In the genomic region with DNA sequence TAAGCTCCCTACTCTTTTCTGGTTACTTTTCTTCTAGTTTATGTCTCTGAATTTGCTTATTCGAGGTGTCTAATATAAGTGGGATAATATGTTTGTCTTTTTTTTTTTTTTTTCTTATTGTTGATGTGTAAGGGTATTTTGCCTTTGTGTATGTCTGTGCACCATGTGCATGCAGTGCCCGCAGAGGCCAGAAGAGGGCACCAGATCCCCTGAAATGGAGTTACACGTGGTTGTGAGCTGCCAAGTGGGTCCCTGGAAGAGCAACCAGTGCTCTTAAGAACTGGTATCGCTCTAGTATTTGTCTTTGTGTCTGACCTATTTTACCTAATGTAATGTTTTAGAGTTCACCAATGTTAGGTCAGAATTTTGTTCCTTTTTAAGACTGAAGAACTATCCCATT, we compare ENCODE assay signal across 8 mouse cellular contexts. TPM values are rescaled to one million over a fixed set of nuclear protein-coding genes. Genes with fewer than 3 reads are reported as not detected.
DNase-seq lines count a peak whose midpoint lies in the region; ATAC-seq and TF ChIP-seq lines count a peak whose summit lies in the region.

No protein-coding gene starts in this region.

- DNase-seq in kidney, adult 11 months, result peak; percentile 72
- peak; percentile 73 for DNase-seq in CH12.LX (ENCODE audit: extremely low read depth)
- peak; percentile 35 for DNase-seq in adipocyte (ENCODE audit: low spot score)
- DNase-seq in embryo, embryonic 11 days, result peak; percentile 66
- peak; percentile 33 to 62 for DNase-seq in layer of hippocampus, postnatal 25 days (ENCODE audit: extremely low spot score in 1 of 2, low spot score in 1 of 2)
- peak; percentile 80 for DNase-seq in neural tube, embryonic 11.5 days (ENCODE audit: low spot score)
- peak; percentile 49 for DNase-seq in yolk sac, embryonic 10.5 days (ENCODE audit: low spot score)

- no peaks in the 10 kb centered on the region for H3K9me3 ChIP-seq in kidney, embryonic 14.5 days (ENCODE audit: control insufficient read depth, low read length)
- no peaks in the 10 kb centered on the region for H3K9me3 ChIP-seq in CH12.LX (replicated peaks; ENCODE audit: low read length)
- no peaks in the 10 kb centered on the region for H3K9me3 ChIP-seq in neural tube, embryonic 11.5 days (ENCODE audit: control insufficient read depth, low read length)

- in situ Hi-C loops in CH12.LX (cut with MboI; ENCODE audit: low pct_ligation_motif_present, low pct_unique_long_range_greater_than_20kb, low sequenced_read_pairs), result no loop called here

- H3K4me2 ChIP-seq in kidney, embryonic 14.5 days (replicated peaks; ENCODE audit: low read depth, low read length), result no peak overlapping the region
- no peak overlapping the region for H3K4me2 ChIP-seq in CH12.LX (ENCODE audit: insufficient read depth, low read depth, poor library complexity, severe bottlenecking)
- H3K4me2 ChIP-seq in neural tube, embryonic 11.5 days (ENCODE audit: low read depth), result no peak overlapping the region

- no peaks in the 10 kb centered on the region for H3K27me3 ChIP-seq in kidney, embryonic 14.5 days (ENCODE audit: control insufficient read depth, insufficient read depth, low read length)
- H3K27me3 ChIP-seq in CH12.LX (replicated peaks), result no peaks in the 10 kb centered on the region
- no peaks in the 10 kb centered on the region for H3K27me3 ChIP-seq in neural tube, embryonic 11.5 days (ENCODE audit: control insufficient read depth, insufficient read depth, low read length)

- TF ChIP-seq EP300 in CH12.LX (IDR thresholded peaks at IDR 0.05; ENCODE audit: low read length), result no peak

- TF ChIP-seq CTCF in CH12.LX (conservative IDR thresholded peaks at IDR 0.05 in 1 of 2, IDR thresholded peaks at IDR 0.05 in 1 of 2; ENCODE audit: low read depth in 2 of 2, low read length in 2 of 2), result peak; percentile 84 to 86

- H3K27ac ChIP-seq in kidney, embryonic 14.5 days (ENCODE audit: low read depth, low read length), result no peak overlapping the region
- no peak overlapping the region for H3K27ac ChIP-seq in CH12.LX (ENCODE audit: insufficient read depth, low read depth)
- no peak overlapping the region for H3K27ac ChIP-seq in neural tube, embryonic 11.5 days (ENCODE audit: low read depth, low read length)

- no peak for ATAC-seq in kidney, embryonic 14.5 days (ENCODE audit: low FRiP score, low TSS enrichment)
- no peak for ATAC-seq in neural tube, embryonic 11.5 days (ENCODE audit: insufficient read depth, low FRiP score, low TSS enrichment)

- peak; percentile 81 for TF ChIP-seq RAD21 in CH12.LX (IDR thresholded peaks at IDR 0.05; ENCODE audit: low read depth, low read length)

- dilution Hi-C loops in CH12.LX (cut with MboI; ENCODE audit: extremely low pct_ligation_motif_present, extremely low pct_unique_long_range_greater_than_20kb, low sequenced_read_pairs), result no loop called here

- H3K36me3 ChIP-seq in kidney, embryonic 14.5 days (ENCODE audit: control insufficient read depth, insufficient read depth, low read length), result no peaks in the 10 kb centered on the region
- H3K36me3 ChIP-seq in CH12.LX (replicated peaks in 1 of 2; ENCODE audit: control insufficient read depth in 1 of 2, insufficient read depth in 1 of 2, low read length in 1 of 2), result no peaks in the 10 kb centered on the region
- H3K36me3 ChIP-seq in neural tube, embryonic 11.5 days (ENCODE audit: control insufficient read depth, insufficient read depth, low read length), result no peaks in the 10 kb centered on the region

- H3K4me1 ChIP-seq in kidney, embryonic 14.5 days (ENCODE audit: control insufficient read depth, insufficient read depth, low read length), result no peaks in the 10 kb centered on the region
- H3K4me1 ChIP-seq in CH12.LX (ENCODE audit: control insufficient read depth in 1 of 2, insufficient read depth in 2 of 2), result peaks cover 0 to 2% of the 10 kb centered on the region in 2 experiments; a peak in 1 of 4 replicates
- no peaks in the 10 kb centered on the region for H3K4me1 ChIP-seq in neural tube, embryonic 11.5 days (ENCODE audit: control insufficient read depth, insufficient read depth, low read length)

- WGBS in kidney, embryonic 14.5 days, result 42% methylated on average over 4 of the region's 4 CpGs
- 37% methylated on average over 4 of the region's 4 CpGs for WGBS in neural tube, embryonic 11.5 days

- TF ChIP-seq POLR2A in CH12.LX (IDR thresholded peaks at IDR 0.05; ENCODE audit: low read depth, low read length), result no peak

- H3K9ac ChIP-seq in kidney, embryonic 14.5 days (ENCODE audit: low read depth, low read length), result no peak overlapping the region
- no peak overlapping the region for H3K9ac ChIP-seq in CH12.LX (ENCODE audit: insufficient read depth, low read depth)
- H3K9ac ChIP-seq in neural tube, embryonic 11.5 days (ENCODE audit: low read length), result no peak overlapping the region

- no peaks in the 10 kb centered on the region for H3K79me2 ChIP-seq in CH12.LX (replicated peaks; ENCODE audit: control insufficient read depth, extremely low read depth, insufficient read depth, poor library complexity, severe bottlenecking)

- H3K4me3 ChIP-seq in kidney, embryonic 14.5 days (ENCODE audit: low read length), result no peak overlapping the region
- H3K4me3 ChIP-seq in CH12.LX (replicated peaks in 1 of 3; ENCODE audit: low read depth in 2 of 3, low read length in 2 of 3, poor library complexity in 1 of 3), result no peak overlapping the region
- no peak overlapping the region for H3K4me3 ChIP-seq in neural tube, embryonic 11.5 days (ENCODE audit: low read depth, low read length)

TF ChIP-seq in CH12.LX, 34 proteins besides CTCF, POLR2A, EP300 and RAD21 (continues in another document):
- TF ChIP-seq ZNF384 (IDR thresholded peaks at IDR 0.05; ENCODE audit: low read depth, low read length) (no peak), MAFK (IDR thresholded peaks at IDR 0.05; ENCODE audit: insufficient replicate concordance, low read length) (no peak), ETS1 (conservative IDR thresholded peaks at IDR 0.05; ENCODE audit: low read depth, low read length) (no peak), UBTF (IDR thresholded peaks at IDR 0.05; ENCODE audit: low read depth, low read length) (no peak), MEF2A (IDR thresholded peaks at IDR 0.05; ENCODE audit: borderline replicate concordance, low read depth, low read length) (no peak), MXI1 (IDR thresholded peaks at IDR 0.05; ENCODE audit: low read depth, low read length) (peak; percentile 34; the same call in 1 of the 2 replicates), ZMIZ1 (IDR thresholded peaks at IDR 0.05; ENCODE audit: low read depth, low read length) (no peak), GABPA (IDR thresholded peaks at IDR 0.05; ENCODE audit: insufficient replicate concordance, low read depth, low read length) (no peak), KAT2A (IDR thresholded peaks at IDR 0.05; ENCODE audit: insufficient replicate concordance, low read length) (no peak), MAX (IDR thresholded peaks at IDR 0.05; ENCODE audit: low read length) (peak; percentile 88), USF2 (conservative IDR thresholded peaks at IDR 0.05; ENCODE audit: low read depth, low read length) (no peak), MYC (IDR thresholded peaks at IDR 0.05; ENCODE audit: low read depth, low read length) (peak; percentile 99), JUND (conservative IDR thresholded peaks at IDR 0.05; ENCODE audit: low read depth, low read length) (no peak), E2F4 (IDR thresholded peaks at IDR 0.05; ENCODE audit: insufficient replicate concordance, low read depth, low read length) (no peak), NRF1 (IDR thresholded peaks at IDR 0.05; ENCODE audit: low read depth, low read length) (no peak), NELFE (IDR thresholded peaks at IDR 0.05; ENCODE audit: low read depth, low read length) (no peak), PAX5 (IDR thresholded peaks at IDR 0.05; ENCODE audit: low read length) (no peak), BHLHE40 (IDR thresholded peaks at IDR 0.05; ENCODE audit: low read depth, low read length) (no peak), SMC3 (IDR thresholded peaks at IDR 0.05; ENCODE audit: low read depth, low read length) (peak; percentile 71), CHD1 (IDR thresholded peaks at IDR 0.05; ENCODE audit: low read depth, low read length) (no peak), HCFC1 (IDR thresholded peaks at IDR 0.05; ENCODE audit: low read depth, low read length) (no peak), USF1 (IDR thresholded peaks at IDR 0.05; ENCODE audit: low read depth, low read length) (no peak), JUN (IDR thresholded peaks at IDR 0.05; ENCODE audit: insufficient read depth, low read depth, low read length) (no peak), ZKSCAN1 (IDR thresholded peaks at IDR 0.05; ENCODE audit: borderline replicate concordance, low read depth, low read length) (no peak), CHD2 (IDR thresholded peaks at IDR 0.05; ENCODE audit: low read length) (no peak), MAZ (IDR thresholded peaks at IDR 0.05; ENCODE audit: low read depth, low read length) (no peak), RCOR1 (conservative IDR thresholded peaks at IDR 0.05; ENCODE audit: low read depth, low read length) (no peak), SIN3A (IDR thresholded peaks at IDR 0.05; ENCODE audit: low read length) (no peak)

RNA-seq across cellular contexts. Expression of gene Zfp629, which starts 41.3 kb away (rescaled TPM):
- polyA plus RNA-seq in kidney, embryonic 14.5 days (2014; fragmentation: Nextera tagmentation; extraction: Ambion mirVana), result 14.0 and 23.5 TPM in 2 replicates
- total RNA-seq in CH12.LX (2012; rRNA removed) (2.4 and 3.2 TPM in 2 replicates), CH12.LX (2014; rRNA removed) (0.38 and 0.59 TPM in 2 replicates)
- polyA plus RNA-seq in CH12.LX (2012; ENCODE audit: insufficient read length, low read depth), result 0.48 and 0.94 TPM in 2 replicates
- 10 to 100 TPM; 21.3 to 23.3 TPM for total RNA-seq in layer of hippocampus, postnatal 25 days (2021)
- 34.5 and 37.9 TPM in 2 replicates for polyA plus RNA-seq in neural tube, embryonic 11.5 days (2014; fragmentation: Nextera tagmentation; extraction: Ambion mirVana)

RNA-seq across cellular contexts. Expression of gene Bcl7c, which starts 51.8 kb away (rescaled TPM):
- polyA plus RNA-seq in kidney, embryonic 14.5 days (2014; fragmentation: Nextera tagmentation; extraction: Ambion mirVana), result 65.9 and 79.1 TPM in 2 replicates
- total RNA-seq in CH12.LX (2012; rRNA removed), result 60.5 and 65.0 TPM in 2 replicates
- 25.9 and 28.0 TPM in 2 replicates for total RNA-seq in CH12.LX (2014; rRNA removed)
- polyA plus RNA-seq in CH12.LX (2012; ENCODE audit: insufficient read length, low read depth), result 71.3 and 73.5 TPM in 2 replicates
- 10 to 100 TPM; 24.0 to 25.7 TPM for total RNA-seq in layer of hippocampus, postnatal 25 days (2021)
- polyA plus RNA-seq in neural tube, embryonic 11.5 days (2014; fragmentation: Nextera tagmentation; extraction: Ambion mirVana), result 54.5 and 55.5 TPM in 2 replicates

RNA-seq across cellular contexts. Expression of gene Ctf1, which starts 55.6 kb away (rescaled TPM):
- 17.5 and 23.7 TPM in 2 replicates for polyA plus RNA-seq in kidney, embryonic 14.5 days (2014; fragmentation: Nextera tagmentation; extraction: Ambion mirVana)
- total RNA-seq in CH12.LX (2012; rRNA removed) (not detected in 2 replicates), CH12.LX (2014; rRNA removed) (not detected in 2 replicates)
- polyA plus RNA-seq in CH12.LX (2012; ENCODE audit: insufficient read length, low read depth), result not detected in 2 replicates
- 1 to 10 TPM; 2.4 TPM for total RNA-seq in layer of hippocampus, postnatal 25 days (2021)
- 6.0 and 8.8 TPM in 2 replicates for polyA plus RNA-seq in neural tube, embryonic 11.5 days (2014; fragmentation: Nextera tagmentation; extraction: Ambion mirVana)
